Mouse (Mus musculus): ENCODE measurements around the gene Aven.
"Not testable (repeated sequence)": the region's sequence is repeated elsewhere in the genome, so short reads cannot be mapped to it uniquely, and the experiment has no call there.

Aven gene

DNA sequence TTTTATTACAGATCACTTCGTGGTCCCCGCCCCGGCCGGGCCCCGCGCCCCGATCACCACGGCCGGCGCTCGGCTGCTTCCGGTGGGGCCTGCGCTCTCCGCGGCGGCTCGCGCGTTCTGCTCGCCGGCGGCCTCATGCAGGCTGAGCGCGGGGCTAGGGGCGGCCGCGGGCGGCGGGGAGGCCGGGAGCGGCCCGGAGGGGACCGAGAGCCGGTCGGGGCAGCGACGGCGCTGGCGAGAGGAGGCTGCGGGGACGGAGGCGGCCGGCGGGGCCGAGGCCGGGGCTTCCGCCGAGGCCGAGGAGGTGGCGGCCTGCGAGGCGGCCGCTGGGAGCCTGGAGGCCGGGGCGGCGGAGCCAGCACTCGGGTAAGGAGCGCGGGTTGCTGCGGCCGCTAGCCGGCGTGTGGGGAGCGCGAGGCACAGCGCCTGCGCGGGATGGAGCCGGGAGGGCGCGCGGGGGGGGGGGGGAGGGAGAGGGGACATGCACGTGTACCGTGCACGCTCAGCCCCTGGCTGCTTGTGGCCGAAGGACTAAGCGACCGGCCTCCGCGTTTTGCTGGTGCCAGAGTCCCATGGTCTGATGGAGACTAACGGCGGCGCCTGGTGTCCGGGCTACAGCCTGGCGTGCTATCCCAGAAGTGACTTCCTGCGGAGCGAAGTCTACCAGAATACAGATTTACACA lies at the start of gene Aven:
Gene Aven, plus strand, starts transcription at position 109 of the 683 bp plus-strand sequence.
- peak; percentile 81 for DNase-seq (ENCODE audit: low spot score)

DNA sequence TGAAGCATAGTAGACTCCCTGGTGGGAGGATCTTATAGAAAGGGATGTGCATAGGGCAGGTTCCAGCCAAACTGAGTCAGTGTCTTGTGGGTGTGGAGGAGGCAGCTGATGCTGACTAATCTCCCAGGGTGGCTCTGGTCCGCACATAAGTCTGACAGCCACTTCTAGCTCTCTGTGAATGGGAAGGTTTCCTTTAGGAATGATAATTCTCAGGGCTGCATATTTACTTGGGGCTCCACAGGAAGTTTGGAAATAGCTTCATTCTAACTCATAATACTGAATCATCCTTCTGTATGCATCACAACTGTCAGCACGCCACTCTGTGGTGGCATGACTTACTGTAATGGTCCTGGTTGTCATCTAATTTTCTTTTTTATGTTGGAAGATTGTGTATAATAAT lies 49.3 kb upstream of the Aven start:
- no peak for DNase-seq (ENCODE audit: low spot score)

GRCm38 (mm10) chr2:112445511-112445910 lies 47.3 kb upstream of the Aven start:
- DNase-seq (ENCODE audit: low spot score): no peak

DNA sequence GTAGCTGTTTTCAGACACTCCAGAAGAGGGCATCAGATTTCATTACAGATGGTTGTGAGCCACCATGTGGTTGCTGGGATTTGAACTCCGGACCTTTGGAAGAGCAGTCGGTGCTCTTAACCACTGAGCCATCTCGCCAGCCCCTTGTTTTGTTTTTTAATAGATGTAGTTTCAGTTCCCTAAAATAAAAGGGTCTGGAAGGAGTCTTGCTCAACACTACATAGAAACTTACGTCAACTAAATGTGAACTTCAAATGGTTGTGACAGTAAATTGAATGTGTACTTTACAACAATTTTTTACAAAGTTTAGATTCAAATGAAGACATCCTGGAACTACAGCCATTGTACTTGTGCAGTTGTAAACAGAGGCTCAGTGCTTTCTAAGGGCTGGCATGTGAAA lies 44.7 kb upstream of the Aven start:
- DNase-seq (ENCODE audit: low spot score): peak; percentile 3

- no peak for DNase-seq (ENCODE audit: low spot score)
These were observed 44.2 kb upstream of the Aven start for GRCm38 (mm10) chr2:112448510-112449059.

- DNase-seq (ENCODE audit: low spot score): peak; percentile 37
These were observed 43.0 kb upstream of the Aven start for GRCm38 (mm10) chr2:112449597-112450296.

GRCm38 (mm10) chr2:112452513-112452912 lies 40.3 kb upstream of the Aven start:
- DNase-seq (ENCODE audit: low spot score): not testable (repeated sequence)

- DNase-seq (ENCODE audit: low spot score): no peak
These were observed 38.5 kb upstream of the Aven start for GRCm38 (mm10) chr2:112454125-112454861.

- DNase-seq (ENCODE audit: low spot score): peak; percentile 97
These were observed 37.8 kb upstream of the Aven start, which contains the start of gene Emc7 for GRCm38 (mm10) chr2:112454862-112455564. Gene Emc7 (plus strand): TSS chr2:112454997.

DNA sequence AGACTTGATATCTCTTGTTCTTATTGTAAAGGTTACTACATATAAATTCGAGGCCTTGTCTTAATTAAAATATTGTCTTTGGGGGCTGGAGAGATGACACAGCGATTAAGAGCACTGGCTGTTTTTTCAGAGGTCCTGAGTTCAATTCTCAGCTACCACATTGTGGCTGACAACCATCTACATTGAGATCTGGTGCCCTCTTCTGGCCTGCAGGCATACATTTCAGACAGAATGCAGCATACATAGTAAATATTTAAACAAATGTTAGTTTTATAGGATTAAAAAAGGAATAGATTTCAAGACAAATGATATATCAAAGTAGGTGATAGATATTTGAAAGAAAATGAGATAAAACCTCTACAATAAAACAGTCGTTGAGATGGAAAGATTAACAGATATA lies 32.2 kb upstream of the Aven start:
- DNase-seq (ENCODE audit: low spot score): no peak

DNA sequence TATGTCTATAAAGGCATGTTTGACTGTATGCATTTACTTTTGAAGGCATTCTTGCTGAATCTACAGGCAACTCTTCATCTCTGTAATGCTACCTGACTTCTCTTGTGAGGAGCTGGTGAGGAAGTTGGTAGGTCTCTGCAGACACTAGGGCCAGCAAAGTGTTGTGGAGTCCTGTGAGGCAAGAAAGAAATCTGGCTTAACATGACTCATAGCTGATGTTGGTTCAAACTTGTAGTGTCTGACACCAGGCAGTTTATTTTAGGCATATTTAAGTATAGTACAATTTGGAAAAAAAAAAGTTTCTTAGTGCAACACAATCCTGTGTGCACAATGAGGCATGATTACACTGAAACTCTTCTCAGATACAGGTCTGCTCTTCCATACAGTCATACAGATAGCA lies 23.2 kb upstream of the Aven start:
- no peak for DNase-seq (ENCODE audit: low spot score)

GRCm38 (mm10) chr2:112470961-112471381 lies 21.8 kb upstream of the Aven start:
- DNase-seq (ENCODE audit: low spot score): no peak

- DNase-seq (ENCODE audit: low spot score): no peak
These were observed 20.7 kb upstream of the Aven start for GRCm38 (mm10) chr2:112472076-112472475.

DNA sequence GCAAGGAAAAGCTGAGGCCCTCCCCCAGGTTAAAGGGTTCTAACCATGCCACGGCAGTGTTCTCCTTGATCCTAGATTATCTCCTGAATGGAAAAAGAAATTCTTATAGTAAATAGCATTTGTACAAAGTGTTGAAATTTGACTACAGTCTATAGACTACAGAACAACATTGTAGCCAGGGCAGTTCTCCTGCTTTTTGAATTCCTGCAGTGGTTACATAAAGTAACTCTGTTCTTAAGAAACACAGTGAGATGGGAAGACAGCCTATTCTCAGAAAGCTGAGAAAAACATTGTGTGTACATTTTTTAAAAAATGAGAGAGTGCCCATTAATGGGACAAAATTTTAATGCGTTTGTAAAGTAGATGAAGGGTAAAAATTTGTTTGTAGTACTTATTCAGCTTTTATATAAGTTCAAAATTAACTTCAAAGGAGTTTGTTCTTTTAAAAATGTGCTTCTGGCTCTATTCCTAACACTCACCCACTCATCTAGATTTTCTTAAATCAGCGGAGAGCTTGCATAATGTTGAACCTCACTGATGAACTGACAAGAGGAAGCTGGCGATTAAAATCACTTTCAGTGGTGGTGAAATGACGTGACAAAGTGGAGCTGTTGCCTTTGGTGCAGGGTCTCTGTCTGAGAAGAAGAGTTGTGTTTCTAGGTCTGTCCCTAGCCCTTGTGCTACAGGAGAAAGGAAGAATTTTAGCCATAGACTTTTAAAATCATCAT lies 17.6 kb upstream of the Aven start:
- DNase-seq (ENCODE audit: low spot score): peak; percentile 43

DNA sequence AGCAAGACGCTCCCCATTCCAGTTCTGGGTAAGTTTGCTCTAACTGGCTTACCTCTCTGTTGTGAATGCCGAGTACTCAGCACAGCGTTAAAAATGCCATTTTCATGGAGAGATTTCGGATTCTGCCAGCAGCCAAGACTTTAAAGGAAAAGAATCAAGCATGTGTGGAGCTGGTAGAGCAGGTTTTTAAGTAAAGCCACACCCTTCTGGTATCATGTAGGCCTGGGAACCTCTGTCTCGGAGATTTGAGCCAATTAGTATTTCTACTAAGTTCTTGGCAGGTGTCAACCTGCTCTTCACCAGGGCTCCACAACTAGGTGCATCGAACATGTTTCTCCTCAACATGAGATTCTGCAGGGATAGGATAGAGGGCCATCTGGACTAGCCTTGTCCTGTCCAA lies 16.2 kb upstream of the Aven start:
- DNase-seq (ENCODE audit: low spot score): no peak

DNA sequence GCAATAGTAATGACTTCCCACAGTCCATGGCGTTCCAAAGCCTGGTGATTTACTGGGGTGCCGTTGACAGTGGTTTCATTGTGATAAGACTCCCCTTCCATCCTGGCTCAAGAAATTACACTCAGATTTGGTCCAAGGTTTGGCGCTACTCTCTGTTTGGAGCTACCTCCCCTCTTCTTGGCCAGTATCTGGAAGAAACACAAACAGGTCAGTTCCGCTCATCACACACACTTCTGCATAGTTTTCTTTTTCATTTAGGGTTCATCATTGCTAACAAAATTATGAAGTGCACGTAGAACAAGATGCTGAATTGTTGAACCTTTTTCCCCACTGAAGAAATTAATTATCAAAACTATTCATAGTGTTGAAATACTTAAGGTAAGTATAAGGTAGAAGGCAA lies 12.1 kb upstream of the Aven start, which contains the start of gene Chrm5:
Gene Chrm5, minus strand, starts transcription at position 101 of the 400 bp plus-strand sequence.
- DNase-seq (ENCODE audit: low spot score): no peak

- DNase-seq (ENCODE audit: low spot score): peak; percentile 13
These were observed 11.2 kb upstream of the Aven start for GRCm38 (mm10) chr2:112481564-112481963.

DNA sequence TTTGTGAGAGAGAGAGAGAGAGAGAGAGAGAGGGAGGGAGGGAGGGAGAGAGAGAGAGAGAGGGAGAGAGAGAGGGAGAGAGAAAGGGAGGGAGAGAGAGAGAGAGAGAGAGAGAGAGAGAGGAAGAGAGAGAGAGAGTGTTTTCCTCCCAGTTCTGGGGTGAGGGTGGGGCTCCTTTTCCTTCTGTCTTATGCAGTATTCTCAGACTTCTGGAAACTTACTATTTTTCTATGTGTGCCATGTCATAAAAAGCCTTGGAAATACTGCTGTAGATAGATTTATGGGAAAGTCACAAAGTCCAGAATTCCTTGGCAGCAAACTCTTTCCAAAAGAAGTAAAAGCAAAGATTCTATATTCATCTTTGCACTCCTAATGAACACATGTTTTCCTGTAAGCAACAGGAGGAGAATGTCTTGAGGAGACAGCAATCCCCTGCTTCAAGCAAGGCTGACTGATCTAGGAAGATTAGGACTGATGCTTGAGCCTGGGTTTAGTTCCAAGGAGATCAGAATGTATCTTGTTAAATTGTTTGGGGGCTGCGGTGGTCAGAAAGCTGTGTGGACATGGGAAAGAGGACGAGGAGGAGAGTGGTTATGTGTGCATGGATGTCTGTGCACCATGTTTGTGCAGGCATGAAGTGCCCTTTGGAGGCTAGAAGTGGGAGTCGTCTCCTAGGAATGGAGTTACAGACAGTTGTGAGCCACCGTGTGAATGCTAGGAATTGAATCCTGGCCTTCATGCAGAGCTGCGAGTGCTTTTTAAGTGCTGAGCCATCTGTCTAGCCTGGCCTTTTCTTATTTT lies 10.0 kb upstream of the Aven start:
- DNase-seq (ENCODE audit: low spot score): no peak

DNA sequence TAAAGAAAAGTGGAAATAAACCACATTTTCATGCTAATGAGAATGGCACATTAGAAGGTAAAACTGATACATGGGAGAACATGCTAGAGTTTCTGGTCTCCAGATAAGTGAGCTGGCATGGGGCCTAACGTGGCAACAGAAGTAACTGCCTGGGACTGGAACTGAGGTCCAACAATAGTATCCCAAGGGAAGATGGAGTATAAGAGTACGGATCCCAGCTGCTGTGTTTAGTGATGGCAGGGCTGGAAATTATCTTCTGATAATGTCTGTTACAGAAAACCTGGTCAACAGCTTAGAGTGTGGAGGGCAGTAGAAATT lies 9.5 kb upstream of the Aven start:
- no peak for DNase-seq (ENCODE audit: low spot score)

- DNase-seq (ENCODE audit: low spot score): peak; percentile 37
These were observed 7.9 kb upstream of the Aven start for GRCm38 (mm10) chr2:112484886-112485285.
